Mouse (Mus musculus) activated CD4-positive, CD25-positive, alpha-beta regulatory T cell (primary cell): ENCODE measurements around the gene 4933412E24Rik. TPM values are rescaled to one million over a fixed set of nuclear protein-coding genes. Genes with fewer than 3 reads are reported as not detected.

ENCODE experiments used
- polyA plus RNA-seq, 2 experiments: library from polyadenylated mRNA; unstranded; fragments of 100-300 nt; shearing (Covaris generic); gene quantifications; one replicate each; pipeline ENCODE4 v1.2.1; 2017

Gene 4933412E24Rik
- not detected for polyA plus RNA-seq

GRCm38 (mm10) chr15:60016513-60016912, at the start of gene 4933412E24Rik:
TSS of gene 4933412E24Rik (minus strand) at chr15:60016613.

